Mouse (Mus musculus) MEL (cell line): ENCODE measurements around the gene Vopp1. TPM values are rescaled to one million over a fixed set of nuclear protein-coding genes. Genes with fewer than 3 reads are reported as not detected.

Source experiments
- DNase-seq: peaks from one replicate; pipeline ENCODE4 v3.0.0; 2011; ENCODE audit warnings: low read depth, low spot score
- H3K27ac ChIP-seq: 2 replicates; pipeline ENCODE4 v1.5.1; 2012; ENCODE audit warnings: low read depth, mild to moderate bottlenecking, control low read depth, low read length, moderate library complexity; ENCODE audit not compliant: control insufficient read depth
- H3K27me3 ChIP-seq, 2 experiments: fragments of 150-350 bp in 1 of 2; sonication (generic) in 1 of 2; 2 replicates each; pipeline ENCODE4 v1.6.1; 2012; ENCODE audit warnings: low read length in 2 of 2, mild to moderate bottlenecking in 2 of 2, improper control_type of control experiment in 1 of 2, moderate library complexity in 1 of 2; ENCODE audit not compliant: insufficient read depth in 2 of 2, control insufficient read depth in 1 of 2
- H3K36me3 ChIP-seq, 2 experiments: 2 replicates each; pipeline ENCODE4 v1.6.1; 2012 to 2014; ENCODE audit warnings: low read length in 2 of 2, improper control_type of control experiment in 1 of 2, inconsistent platforms in 1 of 2, mild to moderate bottlenecking in 1 of 2; ENCODE audit not compliant: insufficient read depth in 2 of 2, control insufficient read depth in 1 of 2
- H3K4me1 ChIP-seq, 2 experiments: fragments of 150-350 bp in 1 of 2; sonication (generic) in 1 of 2; 2 replicates each; pipeline ENCODE4 v1.6.1; 2012; ENCODE audit warnings: low read length in 2 of 2, improper control_type of control experiment in 1 of 2, mild to moderate bottlenecking in 1 of 2; ENCODE audit not compliant: insufficient read depth in 2 of 2, control insufficient read depth in 1 of 2
- H3K4me3 ChIP-seq, 2 experiments: fragments of 150-350 bp in 1 of 2; sonication (generic) in 1 of 2; 2 replicates each; pipeline ENCODE4 v1.5.1; 2012; ENCODE audit warnings: low read depth in 2 of 2, low read length in 2 of 2, mild to moderate bottlenecking in 2 of 2, moderate library complexity in 2 of 2, control low read depth in 1 of 2, improper control_type of control experiment in 1 of 2; ENCODE audit not compliant: control insufficient read depth in 1 of 2, insufficient read depth in 1 of 2
- H3K79me2 ChIP-seq: 2 replicates; pipeline ENCODE4 v1.6.1; 2012; ENCODE audit warnings: mild to moderate bottlenecking, low read length, moderate library complexity; ENCODE audit not compliant: control insufficient read depth, poor library complexity, insufficient read depth
- H3K9ac ChIP-seq: 2 replicates; pipeline ENCODE4 v1.6.1; 2012; ENCODE audit warnings: low read depth, mild to moderate bottlenecking, control low read depth, low read length, moderate library complexity; ENCODE audit not compliant: control insufficient read depth, poor library complexity, severe bottlenecking
- H3K9me3 ChIP-seq: fragments of 150-350 bp; sonication (generic); replicated peaks from 2 replicates; pipeline ENCODE4 v1.6.1; 2012; ENCODE audit warnings: mild to moderate bottlenecking, low read length, improper control_type of control experiment, moderate library complexity; ENCODE audit not compliant: insufficient read depth
- CHD2 ChIP-seq: IDR thresholded peaks from 2 replicates; pipeline ENCODE4 v1.6.1; 2011; ENCODE audit warnings: low read length, improper control_type of control experiment
- CTCF ChIP-seq, 3 experiments: IDR thresholded peaks in 2 of 3; conservative IDR thresholded peaks in 1 of 3; 2 replicates each; pipeline ENCODE4 v1.5.1; 2011 to 2012; ENCODE audit warnings: low read length in 3 of 3, low read depth in 2 of 3, mild to moderate bottlenecking in 2 of 3, improper control_type of control experiment in 1 of 3, inconsistent platforms in 1 of 3, mixed read lengths in 1 of 3, moderate library complexity in 1 of 3; ENCODE audit not compliant: control insufficient read depth in 1 of 3, insufficient read depth in 1 of 3, poor library complexity in 1 of 3, severe bottlenecking in 1 of 3
- E2F4 ChIP-seq: IDR thresholded peaks from 2 replicates; pipeline ENCODE4 v1.6.1; 2011; ENCODE audit warnings: low read depth, low read length, improper control_type of control experiment, borderline replicate concordance
- ELF1 ChIP-seq: IDR thresholded peaks from 2 replicates; pipeline ENCODE4 v1.6.1; 2014; ENCODE audit warnings: low read depth, mild to moderate bottlenecking, inconsistent platforms, low read length, improper control_type of control experiment, moderate library complexity
- EP300 ChIP-seq, 2 experiments: IDR thresholded peaks; 2 replicates each; pipeline ENCODE4 v1.6.1; 2011; ENCODE audit warnings: improper control_type of control experiment in 2 of 2, low read length in 2 of 2, low read depth in 1 of 2, mild to moderate bottlenecking in 1 of 2
- ETS1 ChIP-seq: IDR thresholded peaks from 2 replicates; pipeline ENCODE4 v1.6.1; 2012; ENCODE audit warnings: low read depth, mild to moderate bottlenecking, inconsistent platforms, low read length, improper control_type of control experiment, moderate library complexity
- GABPA ChIP-seq: IDR thresholded peaks from 2 replicates; pipeline ENCODE4 v1.6.1; 2012; ENCODE audit warnings: low read depth, mild to moderate bottlenecking, inconsistent platforms, low read length, improper control_type of control experiment, moderate library complexity
- MAX ChIP-seq: IDR thresholded peaks from 2 replicates; pipeline ENCODE4 v1.6.1; 2011; ENCODE audit warnings: low read length, improper control_type of control experiment
- MXI1 ChIP-seq: IDR thresholded peaks from 2 replicates; pipeline ENCODE4 v1.6.1; 2011; ENCODE audit warnings: mild to moderate bottlenecking, low read depth, low read length, improper control_type of control experiment
- MYB ChIP-seq: IDR thresholded peaks from 2 replicates; pipeline ENCODE4 v1.6.1; 2011; ENCODE audit warnings: mild to moderate bottlenecking, low read depth, low read length, improper control_type of control experiment
- MYC ChIP-seq: IDR thresholded peaks from 2 replicates; pipeline ENCODE4 v1.6.1; 2011; ENCODE audit warnings: low read depth, mild to moderate bottlenecking, low read length, improper control_type of control experiment, moderate library complexity
- NRF1 ChIP-seq: IDR thresholded peaks from 2 replicates; pipeline ENCODE4 v1.6.1; 2014; ENCODE audit warnings: low read depth, mild to moderate bottlenecking, inconsistent platforms, low read length, improper control_type of control experiment, moderate library complexity; ENCODE audit not compliant: poor library complexity, insufficient read depth, severe bottlenecking
- POLR2A ChIP-seq, 2 experiments: IDR thresholded peaks; 2 replicates each; pipeline ENCODE4 v1.6.1; 2011 to 2012; ENCODE audit warnings: low read length in 2 of 2, mild to moderate bottlenecking in 2 of 2, control low read depth in 1 of 2, improper control_type of control experiment in 1 of 2, low read depth in 1 of 2, moderate library complexity in 1 of 2; ENCODE audit not compliant: control insufficient read depth in 1 of 2, insufficient read depth in 1 of 2, poor library complexity in 1 of 2
- POLR2AphosphoS2 ChIP-seq: IDR thresholded peaks from 2 replicates; pipeline ENCODE4 v1.6.1; 2011; ENCODE audit warnings: low read length, improper control_type of control experiment
- RAD21 ChIP-seq: IDR thresholded peaks from 2 replicates; pipeline ENCODE4 v1.6.1; 2011; ENCODE audit warnings: mild to moderate bottlenecking, low read depth, low read length, improper control_type of control experiment
- SIN3A ChIP-seq: IDR thresholded peaks from 2 replicates; pipeline ENCODE4 v1.6.1; 2012; ENCODE audit warnings: low read length, improper control_type of control experiment, inconsistent platforms
- SMC3 ChIP-seq: IDR thresholded peaks from 2 replicates; pipeline ENCODE4 v1.6.1; 2011; ENCODE audit warnings: low read depth, low read length, improper control_type of control experiment
- TAL1 ChIP-seq: IDR thresholded peaks from 2 replicates; pipeline ENCODE4 v1.6.1; 2012; ENCODE audit warnings: mild to moderate bottlenecking, inconsistent platforms, low read length, moderate library complexity, mixed read lengths
- TBP ChIP-seq: IDR thresholded peaks from 2 replicates; pipeline ENCODE4 v1.8.0; 2011; ENCODE audit warnings: low read depth, low read length, improper control_type of control experiment
- TCF12 ChIP-seq: IDR thresholded peaks from 2 replicates; pipeline ENCODE4 v1.6.1; 2014; ENCODE audit warnings: low read depth, mild to moderate bottlenecking, inconsistent platforms, low read length, improper control_type of control experiment, moderate library complexity
- USF1 ChIP-seq: IDR thresholded peaks from 2 replicates; pipeline ENCODE4 v1.6.1; 2014; ENCODE audit warnings: low read depth, mild to moderate bottlenecking, inconsistent platforms, low read length, improper control_type of control experiment, moderate library complexity
- USF2 ChIP-seq, 2 experiments: IDR thresholded peaks; 2 replicates each; pipeline ENCODE4 v1.6.1; 2011 to 2012; ENCODE audit warnings: improper control_type of control experiment in 2 of 2, low read length in 2 of 2, borderline replicate concordance in 1 of 2, inconsistent platforms in 1 of 2, low read depth in 1 of 2, mild to moderate bottlenecking in 1 of 2; ENCODE audit not compliant: insufficient read depth in 1 of 2
- ZNF384 ChIP-seq: IDR thresholded peaks from 2 replicates; pipeline ENCODE4 v1.6.1; 2012; ENCODE audit warnings: low read depth, mild to moderate bottlenecking, inconsistent platforms, low read length, improper control_type of control experiment
- polyA plus RNA-seq, 2 experiments: library from polyadenylated mRNA; stranded (reverse) in 1 of 2; unstranded in 1 of 2; fragments of >175 nt in 1 of 2; fragments of >200 nt in 1 of 2; gene quantifications; 2 replicates each; pipeline versions ENCODE4 v1.2.1 to v1.2.4; 2012; ENCODE audit warnings: low replicate concordance in 2 of 2, low read depth in 1 of 2; ENCODE audit not compliant: insufficient read length in 2 of 2, insufficient read depth in 1 of 2, missing spikeins in 1 of 2
- total RNA-seq: library from RNA; depleted of rRNA; stranded (reverse); fragments of 300-350 nt; gene quantifications from 2 replicates; pipeline ENCODE4 v1.2.3, GENCODE M21; 2012

Vopp1 gene
- total and polyA plus RNA-seq, 3 experiments: 14.2 to 17.0 TPM; not detected in 1

DNA sequence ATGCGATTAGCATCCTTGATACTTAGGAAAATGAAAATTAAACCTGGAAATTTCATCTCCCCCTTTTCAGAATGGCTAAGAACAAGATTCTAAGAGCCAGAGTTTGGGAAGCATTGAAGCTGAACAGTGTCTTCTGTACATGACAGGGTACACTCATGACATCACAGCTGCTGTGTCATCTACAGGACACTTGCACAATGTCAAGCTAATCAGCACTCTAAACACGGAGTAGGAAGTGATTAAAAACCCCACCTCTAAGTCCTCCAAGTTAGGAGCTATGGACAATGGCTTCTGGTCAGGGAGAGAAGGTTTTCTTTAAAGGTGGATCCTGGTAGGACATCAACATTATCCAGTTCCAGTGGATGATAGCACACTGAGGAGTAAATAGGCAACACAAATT lies 21.8 kb downstream of the Vopp1 start (continued):
- TF ChIP-seq RAD21: no peak
- TF ChIP-seq, all 39 proteins: peak for 0

DNA sequence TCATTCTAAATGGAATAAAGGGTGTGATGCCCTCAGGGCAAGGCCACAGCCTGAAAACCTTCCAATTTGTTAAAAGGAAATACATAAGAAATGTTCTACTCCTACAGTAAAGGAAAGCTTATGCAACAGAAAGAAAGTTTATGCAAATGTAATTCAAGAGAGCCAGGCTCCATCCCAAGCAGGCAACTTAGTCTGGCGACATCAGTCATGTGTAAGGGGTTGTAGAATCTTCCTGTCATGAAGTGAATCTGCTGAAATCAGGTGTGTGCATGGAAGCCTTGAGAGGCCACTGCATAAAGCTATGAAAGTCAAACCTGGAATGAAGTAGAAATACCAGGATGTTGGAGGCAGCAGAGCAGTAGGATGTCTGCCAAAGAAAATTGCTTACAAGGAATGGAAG lies 26.0 kb downstream of the Vopp1 start:
- Histone ChIP-seq H3K36me3 (no peaks in the 10 kb centered on the region; a peak in 1 of 4 replicates), H3K27me3 (no peaks in the 10 kb centered on the region), H3K4me3 (no peak overlapping the region), H3K79me2 (no peaks in the 10 kb centered on the region), H3K9ac (no peak overlapping the region), H3K9me3 (no peaks in the 10 kb centered on the region), H3K4me1 (no peaks in the 10 kb centered on the region; a peak in 1 of 4 replicates), H3K27ac (no peak overlapping the region)
- DNase-seq: no peak
- TF ChIP-seq ETS1 (no peak), CTCF (IDR thresholded peaks at IDR 0.05 in 2 of 3, conservative IDR thresholded peaks at IDR 0.05 in 1 of 3; ENCODE audit: control insufficient read depth in 1 of 3, insufficient read depth in 1 of 3, low read depth in 2 of 3, low read length in 3 of 3, poor library complexity in 1 of 3, severe bottlenecking in 1 of 3) (no peak), TBP (no peak), USF1 (no peak), TAL1 (no peak)

DNA sequence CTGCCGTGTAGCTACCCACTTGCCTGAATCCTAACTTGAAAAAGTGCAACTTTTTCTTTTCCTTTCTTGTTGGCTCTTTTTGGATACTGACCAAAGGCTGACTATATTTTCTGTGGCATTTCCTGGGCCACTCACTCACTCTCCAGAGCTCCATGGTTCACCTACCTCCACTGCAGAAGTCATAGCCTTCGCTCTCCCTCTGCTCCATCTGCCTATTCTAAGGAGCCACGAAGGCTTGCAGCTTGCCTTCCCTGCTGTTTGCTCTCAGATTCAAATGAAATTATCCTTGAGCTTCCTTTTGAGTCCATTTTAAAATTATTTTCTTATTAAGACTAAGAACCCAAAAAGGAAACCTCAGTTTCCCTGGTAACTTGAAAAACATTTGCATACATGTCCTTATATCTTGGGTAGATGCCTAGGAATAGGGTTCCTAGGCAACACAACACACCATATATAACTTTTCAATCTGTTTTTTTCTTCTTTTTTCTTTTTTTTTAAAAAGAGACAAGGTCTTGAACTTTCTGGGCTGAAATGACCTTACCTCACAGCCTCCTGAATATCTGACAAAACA lies 28.0 kb downstream of the Vopp1 start:
- no peaks in the 10 kb centered on the region for H3K79me2 ChIP-seq
- TF ChIP-seq RAD21 (no peak), ETS1 (no peak), POLR2AphosphoS2 (no peak), E2F4 (no peak), GABPA (no peak), USF1 (no peak), MYC (no peak), USF2 (IDR thresholded peaks at IDR 0.05; ENCODE audit: borderline replicate concordance in 1 of 2, insufficient read depth in 1 of 2, low read depth in 1 of 2, low read length in 2 of 2) (no peak), MAX (no peak), POLR2A (IDR thresholded peaks at IDR 0.05; ENCODE audit: control insufficient read depth in 1 of 2, insufficient read depth in 1 of 2, low read depth in 1 of 2, low read length in 2 of 2, poor library complexity in 1 of 2) (no peak), EP300 (IDR thresholded peaks at IDR 0.05; ENCODE audit: low read depth in 1 of 2, low read length in 2 of 2) (no peak), TCF12 (no peak), NRF1 (no peak), CHD2 (no peak), ELF1 (no peak), SIN3A (no peak), ZNF384 (no peak), SMC3 (no peak), MXI1 (no peak), MYB (no peak)
- H3K27ac ChIP-seq: no peak overlapping the region
- H3K4me3 ChIP-seq: no peak overlapping the region
- H3K36me3 ChIP-seq: no peaks in the 10 kb centered on the region; a peak in 1 of 4 replicates
- DNase-seq: no peak
- no peaks in the 10 kb centered on the region for H3K27me3 ChIP-seq
- H3K9ac ChIP-seq: no peak overlapping the region
- no peaks in the 10 kb centered on the region for H3K9me3 ChIP-seq
- no peaks in the 10 kb centered on the region for H3K4me1 ChIP-seq
